Mouse (Mus musculus) thymus, adult 2 months (tissue): ENCODE measurements around the gene Gprc5a.

Experiments
- CTCF ChIP-seq: fragments of 200-500 bp; IDR thresholded peaks from 2 replicates; pipeline ENCODE4 v1.5.1; 2012; ENCODE audit warnings: mild to moderate bottlenecking, control low read depth, low read length, moderate library complexity, borderline replicate concordance; ENCODE audit not compliant: control insufficient read depth, poor library complexity, insufficient read depth; ENCODE audit errors: extremely low read depth
- POLR2A ChIP-seq: fragments of 200-500 bp; IDR thresholded peaks from 2 replicates; pipeline ENCODE4 v1.6.1; 2012; ENCODE audit warnings: mild to moderate bottlenecking, low read length, control low read depth, moderate library complexity; ENCODE audit not compliant: control insufficient read depth, poor library complexity, insufficient read depth; ENCODE audit errors: extremely low read depth

- TF ChIP-seq POLR2A (no peak), CTCF (no peak)
These were observed 23.5 kb upstream of the Gprc5a start for GRCm38 (mm10) chr6:135041930-135042329.
